Mouse (Mus musculus) left cerebral cortex, adult 8-10 months (tissue): ENCODE data around the gene Tmem150a. TPM values are rescaled to one million over a fixed set of nuclear protein-coding genes. Genes with fewer than 3 reads are reported as not detected.

Source experiments
- DNase-seq, 2 experiments: peaks; one replicate each; pipeline ENCODE4 v3.0.0; 2022; ENCODE audit warnings: low spot score in 2 of 2
- total RNA-seq, 4 experiments: library from RNA; stranded (reverse); gene quantifications; 2 replicates each; pipeline ENCODE4 v1.2.4; 2022

The Tmem150a gene
- total RNA-seq, 4 experiments from 2014 or later: 8.9 to 12.8 (median 10.7) TPM

DNA sequence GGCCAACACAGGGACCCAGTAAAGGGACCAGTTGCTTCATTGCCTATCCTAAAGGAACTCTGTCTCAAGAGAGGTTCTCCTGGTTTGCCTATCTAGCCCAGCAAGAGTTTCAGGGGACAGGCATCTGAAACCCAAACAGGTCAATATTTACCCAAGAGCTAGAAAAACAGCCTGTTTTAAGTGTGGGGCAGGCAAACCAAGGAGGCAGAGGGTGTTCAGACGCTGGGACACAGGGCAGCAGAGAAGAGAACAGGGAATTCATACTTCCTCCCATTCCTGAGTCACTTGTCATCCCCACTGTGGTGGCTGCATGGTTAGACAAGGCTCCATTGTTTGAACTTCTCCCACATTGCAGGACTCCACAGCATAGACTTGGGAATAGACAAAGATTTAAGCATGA, 16.3 kb downstream of the Tmem150a start:
- DNase-seq: no peak

DNA sequence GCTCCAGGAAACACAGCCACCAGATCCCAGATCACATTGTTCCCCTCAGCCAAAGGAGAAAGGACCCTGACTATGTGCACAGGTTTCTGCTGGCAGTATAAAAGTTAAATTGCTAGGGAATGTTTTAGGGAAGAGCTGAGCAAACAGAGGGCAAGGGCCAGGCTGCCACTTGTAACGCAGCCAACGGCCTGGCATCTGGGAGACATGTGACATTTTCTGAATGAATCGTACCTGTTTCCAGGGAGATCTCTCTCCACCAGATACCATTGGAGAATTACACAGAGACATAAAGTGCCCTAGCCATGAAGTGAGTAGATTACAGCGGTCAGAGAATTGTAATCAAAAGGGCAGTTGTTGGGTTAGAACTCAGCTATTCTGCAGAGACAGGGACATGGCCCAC, 17.9 kb downstream of the Tmem150a start:
- no peak for DNase-seq

DNA sequence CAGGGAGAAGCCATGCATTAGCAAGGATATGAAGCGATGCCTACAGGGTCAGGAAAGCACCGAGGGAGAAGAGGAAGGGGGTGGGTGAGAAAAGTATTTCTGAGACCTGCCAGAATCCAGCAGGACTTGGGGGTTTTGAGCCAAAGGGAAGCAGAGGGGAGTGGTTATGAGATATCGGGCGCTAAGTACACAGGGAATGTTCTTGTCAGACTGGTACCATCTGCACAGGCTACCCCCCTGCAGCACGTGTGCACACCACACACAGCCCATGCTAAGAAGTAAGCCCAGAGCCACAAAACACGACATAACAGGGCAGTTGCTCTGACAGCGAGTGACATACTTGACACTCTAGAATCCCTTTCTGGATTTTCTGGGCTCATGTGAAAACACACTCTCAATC, 19.0 kb downstream of the Tmem150a start:
- DNase-seq: no peak

DNA sequence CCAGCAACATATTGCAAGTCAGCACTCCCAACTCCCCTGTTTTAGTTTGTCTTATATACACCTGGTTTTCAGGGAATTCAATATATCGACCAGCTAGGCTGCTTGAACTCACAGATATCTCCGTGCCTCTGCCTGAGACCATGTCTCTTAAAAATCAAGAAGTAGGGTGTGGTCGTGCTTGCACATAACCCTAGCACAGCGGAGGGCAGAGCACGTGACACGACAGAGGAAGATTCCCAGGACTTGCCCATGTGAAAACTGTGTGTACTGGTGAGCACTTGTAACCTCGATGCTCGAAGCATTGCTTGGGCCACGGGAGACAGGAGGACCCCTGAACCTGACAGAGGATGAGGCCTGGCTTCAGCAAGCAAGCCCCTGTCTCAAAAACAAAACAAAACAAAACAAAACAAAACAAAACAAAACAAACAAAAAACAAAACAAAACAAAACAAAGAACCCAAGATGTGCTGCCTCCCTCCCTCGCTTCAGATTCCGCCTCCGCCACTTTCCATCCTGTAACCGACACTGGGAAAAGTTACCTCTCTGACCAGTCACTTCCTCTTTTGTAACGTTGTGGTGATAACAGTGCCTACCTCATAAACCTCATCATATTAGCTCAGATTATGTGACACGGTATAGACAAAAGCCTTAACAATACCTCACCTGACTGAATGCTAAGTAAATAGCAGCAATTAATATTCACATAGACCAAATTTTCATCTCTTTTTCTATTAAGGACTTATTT, 19.7 kb downstream of the Tmem150a start:
- DNase-seq: no peak

DNA sequence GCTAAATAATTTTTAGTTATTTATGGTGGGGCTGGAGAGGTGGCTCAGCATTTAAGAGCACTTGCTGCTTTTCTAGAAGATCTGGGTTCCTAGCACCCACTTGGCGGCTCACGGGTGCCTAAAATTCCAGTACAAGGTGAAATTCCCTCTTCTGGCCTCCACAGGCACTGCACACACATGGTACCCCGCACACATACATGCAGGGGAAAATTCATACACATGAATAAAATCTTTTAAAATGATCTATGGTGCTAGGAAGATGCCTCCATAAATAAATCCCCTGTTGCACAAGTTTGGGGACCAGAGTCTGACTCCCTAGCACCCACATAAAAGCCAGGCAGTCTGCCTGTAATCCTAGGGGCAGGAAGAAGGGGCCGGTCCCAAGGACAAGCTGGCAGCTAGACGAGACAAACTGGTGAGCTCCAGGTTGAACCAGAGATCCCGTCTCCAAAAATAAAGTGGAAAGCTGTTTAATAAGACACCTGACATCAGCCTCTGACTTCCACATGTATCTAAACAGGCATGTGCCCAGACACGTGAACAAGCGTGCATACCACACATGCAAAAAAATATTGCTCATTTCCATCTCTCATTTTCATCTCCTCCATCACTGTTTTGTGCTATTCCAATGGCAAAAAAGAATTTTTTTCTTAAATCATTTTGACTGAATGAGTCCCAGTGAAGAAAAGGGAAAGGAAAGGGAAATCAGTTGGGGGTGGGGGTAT, 23.4 kb downstream of the Tmem150a start:
- no peak for DNase-seq

DNA sequence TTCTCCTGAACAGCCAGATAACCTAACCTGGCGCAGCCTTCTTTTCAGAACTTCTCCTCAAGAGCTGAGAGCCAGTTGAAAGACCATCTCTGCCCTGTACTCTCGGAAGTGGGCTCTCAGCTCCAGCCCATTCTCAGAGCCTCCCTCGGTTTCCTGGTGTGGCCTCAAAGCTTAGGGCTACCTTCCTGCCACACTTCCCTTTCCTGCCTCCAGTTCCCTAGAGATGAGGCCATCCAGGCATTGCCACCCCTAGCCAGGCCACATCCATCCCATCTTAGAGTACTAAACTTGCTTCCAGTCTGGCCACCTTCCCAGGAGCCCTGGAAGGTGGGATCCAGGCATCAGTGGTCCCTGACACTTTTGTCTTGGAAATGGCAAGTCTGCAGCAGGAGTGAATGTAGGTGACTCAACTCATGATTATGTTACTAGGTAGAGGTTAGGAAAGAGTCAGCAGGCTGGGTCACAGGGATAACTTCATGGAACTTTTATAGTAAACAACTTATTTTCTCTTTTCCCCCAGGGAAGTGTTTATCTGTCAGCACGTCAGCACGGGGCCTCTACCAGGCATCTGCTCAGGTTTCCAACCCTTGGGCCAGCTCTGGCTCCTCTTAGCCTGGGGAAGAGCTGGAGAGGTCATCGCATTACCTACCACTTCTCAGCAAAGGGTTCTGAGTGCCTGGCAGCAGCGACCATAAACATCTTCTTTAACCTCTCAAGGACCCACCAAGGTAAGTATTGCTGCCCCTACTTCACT, 24.3 kb downstream of the Tmem150a start:
- no peak for DNase-seq

DNA sequence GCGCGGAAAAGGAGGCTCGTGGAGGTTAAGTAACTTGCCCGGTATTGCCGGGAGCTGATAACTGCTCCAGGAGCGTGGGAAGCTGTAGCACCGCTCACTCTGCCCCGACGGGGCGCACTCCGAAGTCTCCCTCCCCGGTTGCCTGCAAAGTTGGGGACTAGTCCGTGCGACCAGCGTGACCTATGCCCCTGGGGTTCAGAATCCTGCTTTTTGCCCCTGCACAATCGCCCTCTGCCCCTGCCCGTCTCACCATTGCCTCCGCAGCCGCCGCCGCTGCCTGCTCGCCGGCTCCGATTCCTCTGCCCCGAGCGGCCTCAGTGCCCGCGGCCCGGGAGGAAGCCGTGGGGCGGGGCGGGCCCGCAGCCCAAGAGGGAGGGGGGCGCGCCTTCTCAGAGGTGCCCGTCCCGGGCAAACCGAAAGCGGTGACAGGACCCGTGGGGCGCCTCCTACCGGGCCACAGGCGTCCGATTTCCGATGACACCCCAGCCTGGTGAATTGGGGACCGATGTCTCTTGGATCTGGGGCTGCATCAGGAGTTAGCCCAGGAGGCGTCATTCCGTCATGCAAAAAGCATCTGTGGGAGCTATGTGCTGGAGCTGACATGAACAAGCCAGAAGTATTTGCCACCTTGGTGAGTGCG, 25.0 kb downstream of the Tmem150a start, which contains the start of gene Vamp5:
Vamp5 (minus strand) TSS at position 338 of the 640 bp plus-strand sequence.
- DNase-seq: peak in 1 of 2 experiments; percentile 36

DNA sequence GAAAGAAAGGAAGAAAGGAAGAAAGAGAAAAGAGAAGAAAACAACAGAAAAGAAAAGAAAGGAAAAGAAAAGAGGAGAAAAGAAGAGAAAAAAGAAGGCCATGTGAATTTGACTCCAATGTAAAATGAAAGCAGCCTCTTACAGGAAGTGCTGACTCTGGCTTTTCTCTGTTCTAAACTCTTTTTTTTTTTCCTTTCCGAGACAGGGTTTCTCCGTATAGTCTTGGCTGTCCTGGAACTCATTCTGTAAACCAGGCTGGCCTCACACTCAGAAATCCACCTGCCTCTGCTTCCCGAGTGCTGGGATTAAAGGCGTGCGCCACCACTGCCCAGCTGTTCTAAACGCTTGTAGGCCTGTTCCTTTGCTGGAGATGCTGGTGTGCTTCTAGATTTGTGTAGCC, 27.2 kb downstream of the Tmem150a start:
- no peak for DNase-seq

DNA sequence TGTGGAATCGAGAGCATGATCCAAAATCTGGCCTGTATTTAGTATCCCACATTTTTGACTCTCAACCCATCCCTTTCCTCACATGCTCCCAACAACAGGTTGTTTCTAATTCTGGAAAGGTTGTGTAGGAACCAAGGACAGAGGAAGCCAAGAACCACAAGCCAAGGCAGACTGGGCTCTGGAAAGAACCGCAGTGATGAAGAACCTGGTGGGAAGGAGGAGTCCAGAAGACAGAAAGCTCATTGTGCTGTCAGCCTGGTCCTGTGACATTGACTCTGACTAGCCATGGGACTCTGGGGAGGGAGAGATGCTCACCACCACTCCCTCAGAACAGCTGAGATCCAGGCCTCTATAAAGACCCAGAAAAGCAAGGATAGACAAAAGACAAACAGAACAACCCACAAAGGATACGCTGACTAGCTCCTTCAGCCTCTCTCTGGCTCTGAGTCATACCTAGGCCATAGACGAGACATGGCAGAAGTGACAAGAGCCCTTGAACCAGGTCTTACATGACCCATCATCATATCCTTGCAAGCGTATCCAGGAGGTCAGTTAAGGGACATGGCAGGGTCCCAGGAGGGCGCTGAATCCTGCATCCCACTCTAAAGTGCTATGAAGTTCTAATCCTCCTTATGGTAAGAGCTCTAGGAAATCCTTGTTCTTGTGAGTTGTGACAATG, 28.0 kb downstream of the Tmem150a start:
- no peak for DNase-seq

DNA sequence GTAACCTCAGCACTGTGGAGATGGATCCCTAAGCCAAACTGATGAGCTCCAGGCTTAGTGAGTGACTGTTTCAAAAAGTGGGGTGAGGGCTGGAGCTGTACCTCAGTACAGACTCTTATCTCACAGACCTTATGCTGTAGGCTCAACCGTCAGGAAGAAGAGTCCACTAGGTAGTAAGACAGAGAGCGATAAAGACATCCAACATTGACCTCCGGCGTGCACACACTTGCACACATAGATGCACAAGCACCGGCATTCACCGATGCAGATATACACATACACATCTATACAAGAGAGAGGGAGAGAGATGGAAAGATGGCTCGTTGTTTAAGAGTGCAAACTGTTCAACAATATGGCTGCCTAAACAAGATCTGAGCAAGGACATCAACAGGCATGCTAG, 28.7 kb downstream of the Tmem150a start:
- no peak for DNase-seq

DNA sequence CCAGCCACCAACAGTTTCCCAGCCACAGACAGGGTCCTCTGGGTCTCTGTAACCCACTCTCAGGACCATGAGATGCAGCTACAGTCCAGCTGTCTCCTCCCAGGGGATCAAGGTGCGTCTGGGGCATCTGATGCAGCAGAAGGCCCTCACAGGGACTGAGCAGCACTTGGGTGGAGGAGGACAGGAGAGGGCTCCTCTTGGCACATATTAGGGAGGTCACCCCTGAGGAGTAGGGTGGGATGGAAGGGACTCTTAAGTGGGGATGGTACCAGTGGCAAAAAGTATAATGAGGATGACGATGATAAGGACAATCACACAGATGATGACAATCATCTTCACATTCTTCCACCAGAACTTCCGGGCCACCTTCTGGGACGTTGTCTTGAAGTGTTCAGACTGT, 30.0 kb downstream of the Tmem150a start:
- DNase-seq: no peak

DNA sequence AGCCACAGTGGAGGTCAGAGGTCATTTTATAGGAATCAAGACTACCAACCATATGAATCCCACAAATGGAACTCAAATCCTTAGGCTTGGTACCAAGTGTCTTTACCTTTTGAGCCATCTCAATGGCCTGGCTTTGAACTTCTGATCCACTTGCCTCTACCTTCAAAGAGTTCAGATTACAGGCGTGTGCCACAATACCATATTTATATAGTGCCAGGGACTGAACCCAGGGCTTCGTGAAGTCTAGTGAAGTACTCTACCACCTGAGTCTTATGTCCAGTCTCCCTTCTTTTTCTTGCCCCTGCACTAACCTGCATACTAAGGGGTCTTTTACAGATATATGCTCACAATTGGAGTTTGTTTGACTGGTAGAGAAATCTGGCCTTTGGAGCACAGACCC, 31.3 kb downstream of the Tmem150a start:
- DNase-seq: no peak

DNA sequence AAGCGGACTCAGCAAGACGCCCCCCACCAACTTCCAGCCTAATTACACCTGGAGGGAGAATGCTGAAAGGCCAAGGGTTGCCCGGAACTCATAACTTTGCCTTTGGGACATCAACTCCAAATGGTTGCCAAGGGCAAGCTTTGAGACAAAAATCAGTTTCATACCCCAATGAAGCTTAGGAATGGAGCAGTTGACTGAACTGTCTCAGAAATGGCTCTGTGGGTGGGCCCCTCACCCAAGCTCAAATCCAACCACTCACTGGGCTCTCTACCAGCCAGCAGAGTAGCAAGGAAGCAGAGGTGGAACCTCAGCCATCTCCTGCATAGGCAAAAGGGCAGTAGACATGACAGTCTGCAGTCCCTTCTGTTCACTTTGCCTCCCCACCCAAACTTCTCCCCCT, 32.6 kb downstream of the Tmem150a start:
- no peak for DNase-seq

DNA sequence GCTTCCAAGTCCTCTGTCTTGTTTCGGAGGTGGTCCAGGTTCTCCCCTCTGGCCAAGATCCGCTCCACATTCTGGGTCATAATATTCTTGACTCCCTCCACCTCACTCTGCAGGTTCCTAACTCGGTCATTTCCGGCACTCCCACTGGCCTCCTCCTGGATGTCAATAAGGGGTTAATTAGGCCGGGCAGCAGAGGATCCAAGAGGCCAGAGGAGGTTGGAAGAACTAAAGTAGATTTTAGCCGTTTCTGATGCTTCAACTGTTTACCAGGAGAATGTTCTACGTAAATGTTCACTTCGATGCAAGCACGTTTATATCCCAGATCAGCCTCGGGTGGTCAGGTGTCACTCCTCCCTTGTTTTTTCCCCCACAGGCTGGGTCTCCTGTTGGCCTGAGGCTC, 33.0 kb downstream of the Tmem150a start:
- DNase-seq: no peak

DNA sequence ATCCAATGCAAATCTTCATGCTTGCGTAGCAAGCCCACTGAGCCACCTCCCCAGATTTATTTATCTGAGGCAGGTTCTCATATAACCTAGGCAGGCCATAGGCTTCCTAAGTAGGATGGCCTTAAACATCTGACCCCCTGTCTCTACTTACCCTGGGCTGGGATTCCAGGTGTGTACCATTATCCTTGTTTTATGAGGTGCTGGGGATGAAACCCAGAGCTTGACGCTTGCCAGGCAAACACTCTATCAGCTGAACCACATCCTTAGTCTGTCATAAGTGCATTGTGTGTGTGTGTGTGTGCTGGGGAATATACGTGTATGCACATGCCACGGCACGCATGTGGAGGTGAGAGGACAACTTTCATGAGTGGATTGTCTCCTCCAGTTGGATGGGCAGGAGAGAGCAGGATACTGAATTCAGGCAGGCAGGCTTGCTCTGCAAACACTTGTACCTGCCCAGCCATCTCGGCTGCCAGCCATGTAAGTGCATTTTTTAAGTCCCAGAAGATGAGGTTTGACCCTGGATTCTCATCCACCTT, 33.6 kb downstream of the Tmem150a start:
- DNase-seq: no peak

DNA sequence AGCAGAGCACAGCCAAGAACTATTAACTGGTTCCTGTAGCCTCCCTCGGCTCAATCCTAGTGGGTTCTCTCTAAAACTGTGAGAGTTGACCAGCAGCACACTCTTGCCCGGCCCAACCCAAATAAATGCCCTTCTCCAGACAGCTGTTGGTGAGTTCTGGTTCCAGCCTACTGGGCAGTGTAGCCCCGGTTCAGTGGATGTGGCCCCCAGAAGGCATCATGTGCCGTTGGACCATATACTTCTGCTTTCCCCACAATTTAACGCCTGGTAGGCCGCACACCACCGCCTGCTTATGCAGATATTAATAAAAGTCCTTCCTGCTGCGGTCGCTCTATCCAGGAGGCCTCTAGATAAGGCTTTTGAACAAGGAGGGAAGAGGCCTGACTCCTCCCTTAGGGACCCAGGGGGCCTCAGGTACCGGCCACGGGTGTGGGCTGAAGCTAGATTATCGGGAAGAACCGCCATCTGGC, 34.3 kb downstream of the Tmem150a start:
- DNase-seq: no peak

DNA sequence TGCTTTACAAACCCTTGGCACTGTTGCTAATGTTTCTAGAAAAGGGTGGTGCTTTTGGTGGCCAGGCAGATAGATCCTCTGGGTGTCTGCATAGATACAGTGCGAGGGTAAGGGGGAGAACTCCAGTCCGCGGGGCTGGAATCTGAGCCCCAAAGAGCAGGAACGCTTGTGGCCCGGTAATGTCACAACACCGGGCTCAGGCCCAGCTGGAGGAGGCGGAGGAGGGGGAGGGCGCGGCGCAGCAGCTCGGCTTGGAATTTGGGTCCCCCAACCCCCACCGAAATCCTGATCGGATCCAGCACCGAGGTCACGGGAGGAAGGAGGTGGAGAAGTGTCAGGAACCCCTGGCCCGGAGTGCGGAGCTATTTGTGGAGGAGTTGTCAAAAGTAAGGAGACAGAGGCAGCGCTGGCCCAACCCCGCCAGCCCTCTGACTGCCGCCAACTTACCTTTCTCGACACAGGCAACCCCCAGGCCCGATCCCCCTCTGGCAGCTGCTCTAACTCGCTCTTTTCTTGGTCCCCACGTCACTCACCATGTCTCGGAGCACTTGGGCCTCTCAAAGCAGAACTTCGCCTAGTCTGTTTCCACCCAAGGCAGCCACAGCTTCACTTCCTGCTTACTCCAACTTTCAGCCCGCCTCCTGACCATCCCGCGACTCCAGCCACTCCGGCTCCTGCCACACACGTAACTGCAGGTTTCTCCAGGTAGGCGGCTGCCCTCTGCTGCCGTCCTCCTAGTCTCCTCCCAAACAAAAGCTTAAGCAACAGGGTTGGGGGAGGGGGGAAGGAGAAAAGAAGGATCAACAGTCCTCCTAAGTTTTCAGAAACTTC, 34.9 kb downstream of the Tmem150a start, which contains the start of gene Vamp8:
Vamp8 (minus strand) TSS at position 763 of the 831 bp plus-strand sequence.
- DNase-seq: peak; percentile 20 to 23

DNA sequence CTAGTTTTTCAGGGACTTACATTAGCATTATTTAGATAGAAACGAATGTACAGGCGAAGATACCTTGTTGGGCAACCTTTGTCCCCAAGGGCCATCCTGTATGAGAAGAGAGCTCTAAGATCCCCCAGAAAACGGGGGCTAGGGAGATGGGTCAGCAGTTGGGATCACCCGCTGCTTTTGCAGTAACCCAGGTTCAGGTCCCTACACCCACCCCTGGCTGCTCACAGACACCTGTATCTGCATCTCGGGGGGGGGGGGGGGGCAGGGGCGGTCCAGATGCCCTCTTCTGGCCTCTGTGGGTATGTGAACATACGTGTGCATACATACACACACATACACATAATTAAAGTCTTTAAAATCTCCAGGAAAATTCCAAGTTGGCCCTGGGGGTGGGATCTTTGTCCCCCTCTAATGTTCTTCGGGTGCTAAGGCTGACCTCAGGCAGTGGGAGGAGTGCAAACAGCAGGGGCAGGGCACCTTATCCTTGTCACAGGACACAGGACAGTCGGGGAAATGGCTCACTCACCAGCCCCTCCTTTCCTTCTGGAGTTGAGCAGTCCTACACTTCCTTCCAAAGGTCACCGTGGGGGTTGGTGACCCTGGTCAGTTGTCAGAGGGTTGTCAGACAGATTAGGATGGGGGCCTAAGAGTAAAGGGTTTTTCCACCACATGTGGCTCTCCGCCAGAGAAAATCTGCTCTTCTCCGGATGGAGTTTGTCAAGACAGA, 35.7 kb downstream of the Tmem150a start:
- no peak for DNase-seq

DNA sequence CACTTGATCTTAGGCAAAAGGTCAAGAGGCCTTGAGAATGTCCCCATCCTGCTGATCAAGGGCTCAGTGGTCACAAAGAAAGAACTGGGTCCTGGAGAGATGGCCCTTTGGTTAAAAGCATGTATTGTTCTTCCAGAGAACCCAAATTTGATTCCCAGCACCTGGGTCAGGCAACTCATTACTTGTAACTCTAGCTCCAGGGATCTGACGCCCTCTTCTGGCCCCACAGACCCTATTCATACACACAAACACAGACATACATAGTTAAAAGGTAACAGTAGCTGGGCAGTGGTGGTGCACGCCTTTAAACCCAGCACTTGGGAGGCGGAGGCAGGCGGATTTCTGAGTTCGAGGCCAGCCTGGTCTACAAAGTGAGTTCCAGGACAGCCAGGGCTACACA, 37.1 kb downstream of the Tmem150a start:
- no peak for DNase-seq
